Mouse (Mus musculus): ENCODE measurements at regions not wholly inside any gene's neighbourhood (a gene's known extent, or its start where the extent isn't known, plus 50 kb on each side); places are given as distances from the start of the nearest gene placed in this dataset.

DNA sequence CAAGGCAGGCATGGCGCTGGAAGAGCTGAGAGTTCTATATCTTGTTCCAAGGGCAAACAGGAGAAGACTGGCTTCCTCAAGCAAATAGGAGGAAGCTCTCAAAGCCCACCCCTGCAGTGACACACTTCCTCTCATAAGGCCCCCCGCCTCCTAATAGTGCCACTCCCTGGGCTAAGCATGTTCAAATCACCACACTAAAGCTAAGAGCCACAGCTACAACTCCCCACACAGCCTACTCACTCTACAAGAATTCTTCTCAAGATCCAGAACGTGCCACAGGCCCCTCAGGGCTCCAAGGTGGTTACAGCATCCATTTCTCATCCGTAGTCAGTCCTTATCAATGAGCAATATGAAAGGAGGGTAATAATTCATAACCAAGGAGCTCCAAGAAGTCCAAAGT is 103.4 kb upstream of the Map4k3 start:
- no peak for ATAC-seq (replicated peaks; ENCODE audit: low FRiP score, poor library complexity, severe bottlenecking)

DNA sequence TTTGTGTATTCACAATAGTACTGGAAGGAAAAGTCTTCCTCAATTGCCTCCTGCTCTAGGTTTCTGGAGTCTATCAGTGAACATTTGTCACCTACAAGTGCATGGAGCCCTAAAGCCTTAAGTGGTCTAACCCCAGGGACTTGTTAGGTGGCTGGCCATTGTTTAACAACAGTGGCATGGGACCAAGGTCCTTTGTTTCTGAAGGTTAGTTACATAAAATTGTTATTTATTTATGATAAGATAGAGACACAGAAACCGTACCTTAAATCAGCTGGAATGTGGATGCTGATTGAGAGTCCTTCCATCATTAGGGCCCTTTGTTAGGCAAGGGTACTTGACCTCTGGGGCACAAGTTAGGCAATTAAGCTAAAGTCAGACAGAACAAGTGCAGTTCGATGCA is 99.6 kb upstream of the Map4k3 start:
- ATAC-seq (replicated peaks; ENCODE audit: low FRiP score, poor library complexity, severe bottlenecking): no peak

DNA sequence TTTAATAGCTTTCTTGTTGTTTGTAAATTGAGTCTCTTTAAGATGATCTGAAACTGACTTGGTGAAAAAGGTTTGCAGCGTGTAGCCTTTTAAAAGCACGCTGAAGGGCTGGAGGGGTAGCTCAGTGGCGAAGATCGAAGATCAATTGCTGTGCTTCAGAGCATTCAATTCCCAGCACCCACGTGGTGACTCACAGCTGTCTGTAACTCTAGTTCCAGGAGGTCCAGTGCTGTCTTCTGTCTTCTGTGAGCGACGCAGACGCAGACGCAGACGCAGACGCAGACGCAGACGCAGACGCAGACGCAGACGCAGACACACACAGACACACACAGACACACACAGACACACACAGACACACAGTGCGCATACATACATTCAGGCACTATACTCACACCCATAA is 99.1 kb upstream of the Map4k3 start:
- no peak for ATAC-seq (replicated peaks; ENCODE audit: low FRiP score, poor library complexity, severe bottlenecking)

DNA sequence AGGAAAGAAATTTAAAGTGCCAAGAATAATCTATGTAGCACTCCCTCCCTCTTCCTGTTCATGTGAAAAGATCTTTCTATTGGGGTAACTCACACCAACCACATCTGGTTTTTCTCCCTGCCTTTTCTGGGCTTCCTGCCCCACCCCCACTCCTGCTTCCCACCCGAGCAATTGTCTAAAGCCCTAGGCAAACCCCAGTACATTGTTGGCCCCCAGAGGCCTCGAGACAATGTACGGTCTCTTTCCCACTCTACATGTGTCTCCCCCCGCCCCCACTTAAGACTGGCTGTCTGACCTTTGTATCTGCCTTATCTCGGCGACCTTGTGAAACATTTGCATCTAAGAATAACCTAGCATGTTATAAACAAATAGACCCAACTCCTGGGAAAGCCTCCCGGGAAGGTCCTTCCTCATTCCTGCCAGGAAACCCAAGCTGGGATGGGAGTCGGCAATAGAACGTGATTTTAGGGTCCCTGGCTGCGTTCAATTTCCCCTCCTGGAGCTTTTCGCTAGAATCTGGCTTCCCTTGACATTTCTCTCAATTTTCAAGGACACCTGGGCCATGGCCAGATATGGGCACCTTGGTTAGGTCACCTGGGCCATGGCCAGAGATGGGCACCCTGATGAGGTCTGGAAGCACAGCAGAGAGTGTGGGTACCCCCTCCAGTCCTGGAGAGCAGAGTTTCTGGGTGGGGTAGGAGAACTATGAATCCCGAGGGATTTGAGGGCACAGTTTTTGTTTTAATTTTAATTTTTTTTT is 97.9 kb upstream of the Map4k3 start:
- ATAC-seq (replicated peaks; ENCODE audit: low FRiP score, poor library complexity, severe bottlenecking): no peak

DNA sequence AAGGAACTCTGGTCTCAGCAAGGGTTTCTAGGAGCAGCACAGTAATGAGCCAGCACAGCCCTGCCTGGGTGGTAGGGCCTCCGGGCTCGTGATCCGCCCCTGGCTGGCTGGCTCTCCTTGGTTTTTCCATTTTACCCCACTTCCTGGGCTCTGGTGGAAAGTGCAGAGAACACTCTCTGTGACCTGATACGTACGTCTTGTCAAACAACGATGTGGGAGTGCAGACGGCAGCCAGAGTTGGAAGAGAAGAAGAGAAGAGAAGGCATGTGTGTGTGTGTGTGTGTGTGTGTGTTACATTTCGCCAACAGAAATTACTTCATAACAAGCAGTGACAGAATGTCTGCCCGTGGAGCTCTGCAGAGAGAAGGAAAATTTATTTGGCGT is 97.2 kb upstream of the Map4k3 start:
- no peak for ATAC-seq (replicated peaks; ENCODE audit: low FRiP score, poor library complexity, severe bottlenecking)

DNA sequence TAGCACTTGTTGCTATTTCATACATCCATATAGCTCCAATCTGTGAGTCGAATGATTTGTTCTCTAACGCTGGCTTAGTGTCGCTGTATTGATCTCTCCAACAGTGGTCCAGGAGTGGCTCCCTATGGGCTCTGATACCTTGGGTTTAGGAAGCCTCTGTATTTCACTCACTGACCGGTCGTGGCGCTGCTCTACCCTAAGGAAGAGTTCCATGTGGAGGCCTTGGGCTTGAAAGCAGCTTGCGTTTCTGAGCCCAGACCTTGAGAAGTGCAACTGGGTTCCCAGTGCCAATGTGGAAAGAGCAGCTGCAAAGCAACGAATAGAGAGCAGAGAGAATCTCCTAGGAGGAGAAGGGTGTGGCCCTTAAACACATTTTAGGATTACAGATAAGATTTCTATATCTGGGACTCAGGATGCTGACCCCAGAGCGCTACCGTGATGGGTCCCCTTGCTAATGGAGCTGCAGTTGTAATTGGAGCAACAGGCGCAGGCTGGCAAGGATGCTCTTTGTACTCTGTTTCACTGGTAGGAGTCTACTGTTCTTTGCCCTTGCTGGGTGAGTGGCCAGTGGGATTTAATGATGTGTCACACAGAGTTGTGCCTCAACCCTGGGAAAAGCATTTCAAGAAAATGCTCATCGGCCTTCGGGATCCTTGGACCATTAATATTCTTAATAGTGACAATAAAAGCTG is 96.7 kb upstream of the Map4k3 start:
- no peak for ATAC-seq (replicated peaks; ENCODE audit: low FRiP score, poor library complexity, severe bottlenecking)

DNA sequence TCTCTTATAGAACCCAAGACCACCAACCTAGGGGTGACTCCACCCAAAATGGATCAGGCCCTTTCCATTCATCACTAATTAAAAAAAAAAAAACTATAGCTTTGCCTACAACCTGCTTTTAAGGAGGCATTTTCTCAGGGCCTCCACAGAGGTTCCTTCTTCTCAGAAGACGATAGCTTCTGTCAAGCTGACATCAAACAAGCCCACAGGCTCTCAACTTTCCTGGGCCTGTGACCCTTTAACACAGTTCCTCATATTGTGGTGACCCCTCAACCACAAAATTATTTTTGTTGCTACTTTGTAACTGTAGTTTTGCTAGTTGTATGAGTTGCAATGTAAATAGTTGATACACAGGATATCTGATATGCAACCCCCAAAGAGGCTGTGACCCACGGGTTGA is 96.0 kb upstream of the Map4k3 start:
- ATAC-seq (replicated peaks; ENCODE audit: low FRiP score, poor library complexity, severe bottlenecking): no peak

DNA sequence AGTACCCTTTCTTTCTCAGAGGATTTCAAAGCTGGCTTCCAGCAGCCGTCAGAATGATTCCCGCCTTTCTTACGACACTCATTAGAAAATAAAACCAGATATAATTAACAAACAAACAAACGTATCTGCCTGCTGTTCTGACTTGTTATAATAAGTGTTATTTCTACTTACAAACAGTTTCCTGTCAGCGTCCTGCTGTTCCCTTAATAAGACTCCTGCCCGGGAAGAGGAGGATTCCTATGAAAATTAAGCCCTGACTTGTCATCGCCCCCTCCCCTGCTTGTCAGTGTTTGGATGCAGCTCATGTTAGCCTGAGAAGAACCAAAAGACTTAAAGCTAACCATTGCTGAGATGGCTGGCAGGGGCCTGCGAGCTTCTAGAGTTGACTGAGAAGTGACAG is 92.6 kb upstream of the Map4k3 start:
- no peak for ATAC-seq (replicated peaks; ENCODE audit: low FRiP score, poor library complexity, severe bottlenecking)

DNA sequence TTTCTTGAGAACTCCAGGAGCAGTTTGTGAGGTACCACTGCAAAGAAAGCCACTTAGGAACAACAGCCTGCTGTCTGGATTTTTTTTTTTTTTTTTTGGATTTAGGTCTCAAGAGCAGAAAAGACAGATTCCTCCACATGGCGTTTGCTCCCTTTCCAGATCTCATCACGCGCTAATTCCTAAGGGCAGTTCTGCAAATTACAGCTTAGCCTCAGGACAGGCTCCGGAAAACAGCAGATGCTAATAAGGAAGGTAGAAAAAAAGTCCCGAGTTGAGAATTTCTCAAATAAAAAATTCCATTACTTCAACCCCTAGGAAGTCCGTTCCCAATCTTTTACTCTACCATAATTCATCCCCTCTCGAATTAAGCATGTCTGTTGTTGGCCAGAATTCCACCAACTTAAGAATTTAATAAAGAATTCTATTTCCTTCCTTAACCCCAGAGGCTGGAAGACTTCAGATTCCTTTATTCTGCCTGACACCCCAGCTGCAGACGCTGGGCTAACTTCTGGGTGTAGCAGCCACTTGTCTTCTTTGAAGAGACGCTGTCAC is 90.3 kb upstream of the Map4k3 start:
- ATAC-seq (replicated peaks; ENCODE audit: low FRiP score, poor library complexity, severe bottlenecking): no peak

DNA sequence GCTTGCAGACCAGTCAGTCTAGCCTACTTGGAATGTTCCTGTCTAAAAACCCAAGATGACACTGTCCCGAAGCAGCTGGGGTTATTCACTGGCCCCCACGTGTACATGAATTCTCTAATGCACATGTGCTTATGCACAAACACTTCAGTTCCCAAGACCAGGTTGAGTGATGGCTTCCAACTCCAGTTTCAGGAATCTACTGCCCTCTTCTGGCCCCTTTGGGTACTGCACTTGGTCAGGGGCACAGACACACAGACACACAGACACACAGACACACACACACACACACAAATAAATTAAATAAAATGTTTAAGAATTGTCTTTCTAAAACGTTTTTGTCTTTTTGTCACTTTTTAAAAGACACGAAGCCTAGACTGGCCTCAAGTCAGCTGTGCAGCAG is 87.5 kb upstream of the Map4k3 start:
- no peak for ATAC-seq (replicated peaks; ENCODE audit: low FRiP score, poor library complexity, severe bottlenecking)

DNA sequence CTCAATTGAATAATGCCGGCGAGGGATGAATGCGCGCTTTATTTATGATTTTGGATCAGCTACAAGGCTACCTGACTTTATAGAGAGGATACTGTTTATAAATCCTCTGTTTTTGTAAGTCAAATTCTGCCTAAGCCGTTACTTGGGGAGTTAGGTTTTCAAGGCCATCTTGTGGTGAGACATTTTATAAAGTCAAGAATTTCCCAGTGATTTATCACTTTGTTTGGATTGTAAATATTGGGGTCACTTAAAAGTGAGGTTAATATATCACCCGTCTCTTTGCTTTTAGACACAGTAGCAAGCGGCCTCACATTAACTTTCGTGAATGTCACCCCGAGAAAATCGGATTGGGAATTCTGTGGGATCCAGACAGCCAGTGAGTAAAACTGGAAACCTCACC is 84.9 kb upstream of the Map4k3 start:
- no peak for ATAC-seq (replicated peaks; ENCODE audit: low FRiP score, poor library complexity, severe bottlenecking)

DNA sequence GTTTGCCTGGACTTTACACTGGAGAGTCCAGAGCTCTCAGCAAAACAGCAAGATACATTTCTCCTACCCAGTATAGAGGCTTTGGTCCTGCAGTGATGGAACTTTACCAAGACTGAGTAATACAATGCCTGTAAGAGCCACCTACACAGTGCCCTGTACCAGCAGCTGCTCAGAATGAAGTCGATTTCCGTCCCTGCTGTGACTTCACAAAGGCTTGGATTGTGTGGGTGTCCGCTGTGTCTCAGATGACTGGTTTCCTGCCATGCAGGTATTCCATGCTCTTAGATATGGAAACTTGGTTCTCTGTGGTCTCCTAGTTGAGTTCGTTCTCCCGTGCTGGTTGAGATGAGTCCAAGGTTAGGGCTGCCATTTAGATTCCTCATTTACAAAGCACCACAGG is 81.0 kb upstream of the Map4k3 start:
- no peak for ATAC-seq (replicated peaks; ENCODE audit: low FRiP score, poor library complexity, severe bottlenecking)

DNA sequence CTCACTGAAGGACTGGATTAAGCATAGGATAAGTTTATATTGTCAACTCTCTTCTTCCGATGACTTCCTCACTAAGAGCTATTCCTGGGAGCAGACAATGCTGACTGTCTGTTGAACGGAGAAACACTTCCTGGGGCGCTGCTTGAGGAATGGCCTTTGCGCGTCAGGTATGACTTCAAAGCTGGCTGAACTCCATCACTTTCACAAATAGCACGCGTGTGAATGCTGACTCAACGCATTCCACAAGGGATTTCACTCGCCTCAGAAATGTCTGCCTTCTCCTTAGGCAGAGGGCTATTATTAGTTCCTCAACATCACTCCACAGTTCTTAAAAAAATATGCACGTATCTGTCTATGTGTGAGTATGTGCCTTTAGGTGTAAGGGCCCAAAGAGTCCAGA is 79.8 kb upstream of the Map4k3 start:
- ATAC-seq (replicated peaks; ENCODE audit: low FRiP score, poor library complexity, severe bottlenecking): no peak

DNA sequence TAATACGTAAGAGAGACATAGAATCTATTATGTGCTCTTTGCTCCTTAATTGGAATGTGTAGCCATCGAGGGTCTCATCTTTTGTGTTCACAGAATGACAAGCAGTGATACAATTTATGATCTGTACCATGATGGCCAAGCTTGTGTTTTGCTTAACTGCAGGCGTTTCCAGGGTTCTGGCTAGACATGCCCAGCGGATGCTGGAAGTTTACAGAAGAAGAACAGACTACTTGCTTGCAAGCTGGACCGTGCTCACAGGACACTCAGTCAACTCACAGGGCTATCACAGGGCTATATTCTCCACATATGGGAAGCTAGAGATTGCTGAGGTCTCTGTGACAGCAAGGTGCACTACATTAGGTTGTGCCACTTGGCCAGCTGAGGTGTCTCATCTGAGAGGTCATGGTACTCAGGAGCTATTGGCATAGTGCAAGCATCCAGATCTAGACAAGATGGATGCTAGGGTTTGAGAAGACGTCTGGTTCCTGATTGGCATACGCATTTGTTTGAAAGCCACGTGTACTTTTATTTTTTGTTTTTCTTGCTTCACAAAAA is 75.2 kb upstream of the Map4k3 start:
- no peak for ATAC-seq (replicated peaks; ENCODE audit: low FRiP score, poor library complexity, severe bottlenecking)

DNA sequence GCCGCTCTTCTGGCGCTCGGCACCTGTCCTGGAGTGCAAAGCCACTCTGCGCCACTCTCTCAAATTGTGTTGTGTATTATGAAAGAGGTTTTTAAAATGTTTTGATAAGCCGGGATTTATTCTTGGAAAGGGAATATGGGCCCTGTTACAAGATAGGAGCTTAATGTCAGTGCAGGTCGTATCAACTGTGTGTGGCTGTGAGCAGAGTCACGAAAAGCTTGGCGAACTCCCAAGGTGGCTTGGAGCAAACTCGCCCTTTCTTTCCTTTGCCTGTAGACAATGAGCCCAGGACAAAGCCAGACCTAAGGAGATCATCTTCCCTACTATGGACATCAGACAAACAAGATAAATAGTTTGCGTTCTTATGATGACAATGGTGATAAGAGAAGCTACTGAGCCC is 74.3 kb upstream of the Map4k3 start:
- ATAC-seq (replicated peaks; ENCODE audit: low FRiP score, poor library complexity, severe bottlenecking): no peak

DNA sequence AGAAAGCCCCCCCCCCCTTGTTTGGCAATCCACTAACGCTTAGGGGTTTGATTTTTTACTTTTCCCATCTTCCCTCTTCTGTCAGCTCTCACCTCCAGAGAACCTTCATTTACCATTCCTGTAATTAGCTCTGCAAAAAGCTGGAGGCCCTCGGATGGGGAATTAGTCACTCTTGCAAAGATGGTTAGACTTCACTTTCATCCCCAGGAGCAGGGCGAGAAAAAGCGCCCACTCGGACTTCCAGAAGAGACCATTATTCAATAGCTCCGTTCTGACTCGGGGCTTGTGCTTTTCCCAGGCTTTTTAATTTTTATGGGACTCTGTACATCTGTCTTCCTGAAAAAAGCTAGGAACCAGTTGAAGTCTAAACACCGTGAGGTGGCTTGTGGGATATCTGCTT is 73.7 kb upstream of the Map4k3 start:
- no peak for ATAC-seq (replicated peaks; ENCODE audit: low FRiP score, poor library complexity, severe bottlenecking)

DNA sequence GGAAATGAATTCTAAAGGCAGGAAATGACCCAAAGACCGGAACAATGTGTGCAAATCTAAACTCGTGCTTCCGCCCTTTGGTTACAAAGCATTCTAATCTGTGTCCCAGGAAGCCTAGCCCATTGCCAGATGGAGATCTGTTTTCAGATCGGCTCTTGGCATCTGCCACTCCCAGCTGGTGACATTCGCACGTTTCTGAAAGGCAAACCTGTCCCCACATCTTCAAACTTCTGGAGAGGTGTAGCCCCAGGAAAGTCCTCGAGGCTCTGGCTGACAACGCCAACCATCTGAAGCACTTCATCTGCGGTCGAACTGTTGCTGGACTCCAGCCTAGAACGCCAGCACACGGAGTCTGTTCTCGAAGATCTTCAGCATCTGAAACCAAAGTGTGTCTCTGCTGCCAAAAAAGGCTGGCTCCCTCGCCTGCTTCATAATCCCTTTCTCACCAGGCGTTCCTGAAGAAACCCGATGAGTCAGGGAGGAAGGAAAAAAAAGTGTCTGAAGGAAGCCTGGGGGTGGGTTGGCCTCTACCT is 73.2 kb upstream of the Map4k3 start:
- ATAC-seq (replicated peaks; ENCODE audit: low FRiP score, poor library complexity, severe bottlenecking): no peak

DNA sequence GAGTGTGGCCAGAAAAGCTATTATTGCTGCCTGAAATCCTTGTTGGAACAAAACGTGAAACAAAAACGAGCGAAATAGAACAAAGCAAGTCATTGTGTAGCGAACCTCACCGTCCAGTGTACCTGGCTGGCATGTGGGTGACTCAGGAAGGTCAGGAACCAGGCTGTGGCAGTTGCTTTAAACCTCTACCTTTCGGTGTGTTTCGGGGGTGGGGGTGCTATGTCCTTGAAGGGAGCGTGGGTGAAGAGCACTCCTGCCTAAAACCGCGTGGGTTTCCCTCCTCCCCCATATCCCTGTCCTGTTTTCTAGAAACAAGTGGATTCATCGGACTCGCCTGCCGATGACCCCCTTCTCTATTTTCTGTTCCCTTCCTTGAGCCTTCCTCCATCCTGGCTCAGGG is 72.6 kb upstream of the Map4k3 start:
- ATAC-seq (replicated peaks; ENCODE audit: low FRiP score, poor library complexity, severe bottlenecking): no peak

DNA sequence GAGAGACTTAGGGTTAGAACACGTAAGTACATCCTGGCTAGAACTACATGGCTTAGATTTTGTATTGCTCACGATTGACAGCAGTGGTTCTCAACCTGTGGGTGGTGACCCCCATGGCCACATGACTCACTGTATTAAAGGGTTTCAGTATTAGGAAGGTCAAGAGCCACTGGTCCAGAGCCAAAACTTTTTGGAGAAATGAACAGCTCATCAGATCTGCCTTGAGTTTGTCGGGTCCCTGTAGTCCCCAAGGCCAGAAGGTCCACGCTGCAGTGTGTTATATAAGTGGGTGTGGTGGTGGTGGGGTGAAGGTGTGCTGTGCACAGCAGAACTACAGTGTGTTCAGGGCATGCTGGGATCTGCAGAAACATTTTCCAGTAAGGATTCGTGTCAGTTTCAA is 72.2 kb upstream of the Map4k3 start:
- no peak for ATAC-seq (replicated peaks; ENCODE audit: low FRiP score, poor library complexity, severe bottlenecking)

DNA sequence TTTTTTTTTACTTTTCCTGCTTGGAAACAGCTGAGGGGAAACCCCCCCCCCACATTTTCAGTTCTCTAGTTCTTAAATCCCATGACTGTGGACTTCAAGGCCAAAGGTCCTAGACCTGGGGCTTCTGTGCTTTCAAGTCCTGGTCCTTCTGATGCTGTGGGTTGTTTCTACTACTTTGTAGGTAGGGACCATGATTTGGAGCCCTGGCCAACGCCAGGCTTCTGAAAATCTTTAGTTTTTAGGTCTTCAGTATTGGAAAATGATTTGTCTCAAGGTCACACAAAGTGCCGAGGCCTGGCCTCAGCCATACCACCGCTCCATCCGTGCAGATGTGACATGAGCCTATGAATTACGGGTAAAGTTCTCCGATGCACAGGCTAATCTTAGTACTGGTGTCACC is 70.8 kb upstream of the Map4k3 start:
- no peak for ATAC-seq (replicated peaks; ENCODE audit: low FRiP score, poor library complexity, severe bottlenecking)
